Mouse (Mus musculus) T-cell, adult 66 days (primary cell): ENCODE data around the gene M1ap. TPM values are rescaled to one million over a fixed set of nuclear protein-coding genes. Genes with fewer than 3 reads are reported as not detected.

ENCODE experiments used
- total RNA-seq, 2 experiments: library from RNA; stranded (reverse); gene quantifications; 3 replicates in 1 of 2; 4 replicates in 1 of 2; pipeline ENCODE4 v1.2.4; 2023

Gene M1ap
- not detected for total RNA-seq

GRCm38 (mm10) chr6:82946651-82947050 is at the start of gene M1ap:
Gene M1ap (plus strand): TSS chr6:82946902.

DNA sequence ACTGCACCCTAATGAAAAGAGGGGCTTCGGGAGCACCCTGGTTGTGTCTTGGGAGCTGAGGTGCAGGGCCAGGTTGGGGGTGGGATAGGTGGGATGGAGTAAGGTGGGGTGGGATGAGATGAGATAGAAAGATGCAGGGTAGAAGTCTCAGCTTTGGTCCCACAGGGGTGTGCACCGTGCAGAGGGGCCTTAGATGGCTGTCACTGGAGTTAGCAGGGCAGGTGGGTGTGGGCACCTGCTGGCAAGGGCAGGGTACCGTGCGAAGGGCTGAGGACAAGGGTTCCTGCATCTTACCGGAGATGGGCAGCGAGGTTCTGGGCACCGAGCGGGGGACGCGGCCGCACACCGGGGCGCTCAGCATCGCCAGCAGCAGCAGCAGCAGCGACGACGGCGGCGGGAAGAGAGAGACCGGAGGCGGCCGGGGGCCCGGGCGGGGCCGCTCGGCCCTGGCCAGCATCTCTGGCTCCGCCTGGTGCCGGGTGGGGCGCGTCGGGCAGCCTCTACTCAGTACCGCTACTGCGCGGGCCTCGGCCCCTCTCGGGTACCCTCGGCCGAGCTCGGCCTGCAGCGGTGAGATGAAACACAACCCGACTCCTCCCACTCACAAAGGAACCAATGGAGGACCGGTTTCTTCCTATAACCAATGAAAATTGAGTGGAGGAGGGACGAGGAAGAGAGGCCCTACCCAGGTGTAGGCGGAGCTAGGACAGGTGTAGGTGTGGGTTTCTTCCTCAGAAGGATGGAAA is 7.4 kb upstream of the M1ap start, which contains the start of gene Sema4f:
TSS of gene Sema4f (minus strand) at position 603 of the 746 bp plus-strand sequence.

GRCm38 (mm10) chr6:83033249-83034185 is 86.8 kb downstream of the M1ap start, which contains the start of the genes Dok1 and Loxl3:
Gene Dok1 (minus strand): TSS chr6:83033471.
Gene Loxl3 (plus strand): TSS chr6:83034173.

DNA sequence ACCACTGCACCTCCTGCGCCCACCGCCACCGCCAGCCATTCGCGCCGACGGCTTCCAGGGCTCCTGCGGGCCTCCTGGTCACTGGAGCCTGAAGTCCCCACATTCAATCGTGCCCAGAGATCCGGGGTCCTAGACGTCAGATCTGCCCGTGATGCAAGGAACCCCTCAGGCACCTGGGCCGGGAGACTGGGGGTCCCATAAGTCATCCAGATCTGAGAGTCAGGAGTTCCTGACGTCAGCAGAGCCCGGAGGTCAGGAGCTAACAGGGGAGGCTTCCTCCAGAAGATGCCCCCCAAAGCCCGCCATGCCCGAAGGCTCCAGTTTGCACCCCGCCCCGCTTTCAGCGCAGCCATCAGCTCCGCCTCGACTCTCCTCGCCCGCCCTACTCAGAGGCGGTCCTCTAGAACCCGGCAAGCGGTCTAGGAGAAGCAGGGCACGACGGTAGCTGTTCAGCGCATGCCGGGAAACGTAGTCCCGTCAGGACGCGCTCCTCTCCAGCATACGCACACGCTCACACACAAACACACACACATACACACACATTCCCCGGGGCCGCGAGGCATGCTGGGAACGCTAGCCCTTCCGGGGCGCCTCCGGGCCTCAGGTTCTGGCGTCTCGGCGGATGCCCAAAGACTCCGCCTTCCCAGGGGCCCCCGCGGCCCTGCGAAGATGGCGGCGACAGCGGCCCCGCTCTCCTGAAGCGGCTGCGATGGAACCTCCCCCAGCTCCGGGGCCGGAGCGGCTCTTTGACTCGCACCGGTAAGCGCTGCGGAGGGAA is 107.6 kb downstream of the M1ap start, which contains the start of gene Aup1:
TSS of gene Aup1 (plus strand) at position 448 of the 778 bp plus-strand sequence.

GRCm38 (mm10) chr6:83054871-83055431 is 108.2 kb downstream of the M1ap start, which contains the start of gene Htra2:
Gene Htra2 (minus strand): TSS chr6:83055273.

DNA sequence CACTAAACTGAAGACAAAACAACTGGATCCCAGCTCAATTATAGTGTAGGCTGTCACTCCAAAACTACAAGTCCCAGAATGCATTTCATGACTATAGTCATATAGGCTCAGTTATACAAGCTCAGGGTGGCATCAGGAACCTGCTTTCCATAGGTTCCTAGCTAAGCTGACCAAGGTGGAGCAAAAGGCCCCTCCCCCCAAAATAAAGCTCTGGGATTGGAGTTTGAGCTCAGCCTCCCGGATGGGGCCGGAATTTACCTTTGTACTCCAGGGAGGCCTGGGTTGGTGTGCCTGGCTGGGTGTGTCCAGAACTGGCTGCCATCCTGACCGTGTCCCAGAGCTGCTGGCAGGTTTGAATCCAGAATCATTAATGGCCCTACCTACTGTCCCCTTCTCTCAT is 111.1 kb downstream of the M1ap start, which contains the start of gene Dqx1:
TSS of gene Dqx1 (plus strand) at position 55 of the 400 bp plus-strand sequence.

DNA sequence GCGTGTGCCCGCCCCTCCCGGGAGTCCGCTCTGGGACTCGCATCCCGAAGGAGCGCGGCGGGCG is 123.4 kb downstream of the M1ap start, which contains the start of gene Tlx2:
TSS of gene Tlx2 (minus strand) at position 47 of the 64 bp plus-strand sequence.

DNA sequence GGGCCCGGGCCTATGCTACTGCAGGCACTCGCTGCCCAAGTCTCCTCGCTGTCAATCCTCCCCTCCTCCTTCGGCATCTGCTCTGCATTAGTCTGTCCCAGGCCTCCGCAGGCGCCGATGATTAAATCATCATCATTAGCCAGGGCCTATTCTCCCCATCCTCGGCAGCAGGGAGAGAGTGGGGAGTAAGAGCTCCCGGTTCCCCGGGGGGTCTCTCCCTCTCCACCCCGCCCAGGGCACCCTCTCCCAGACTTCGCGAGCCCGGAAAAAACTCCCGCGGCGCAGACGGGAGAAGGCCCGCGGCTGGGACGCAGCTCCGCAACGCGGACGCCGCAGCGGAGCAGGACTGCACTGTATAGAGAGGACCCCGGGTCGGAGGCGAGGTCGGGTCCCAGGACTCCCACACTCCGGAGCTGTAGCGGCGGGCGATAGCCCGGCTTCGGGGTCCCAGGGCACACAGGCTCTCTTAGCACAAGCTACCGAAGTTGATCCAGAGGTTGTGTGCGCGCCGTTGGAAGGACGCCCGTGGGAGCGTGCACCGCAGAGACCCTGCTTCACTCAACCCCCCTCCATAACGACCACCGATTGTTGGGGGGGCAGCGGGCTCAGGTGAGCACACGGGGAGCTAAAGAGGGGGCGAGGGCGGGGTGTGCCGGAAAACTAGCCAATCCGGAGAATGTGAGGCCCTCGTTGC is 131.1 kb downstream of the M1ap start, which contains the start of gene Pcgf1:
TSS of gene Pcgf1 (plus strand) at position 240 of the 694 bp plus-strand sequence.

Other genes with a start within 250 kb of the M1ap start
- 10 to 100 TPM; 65.0 to 70.1 TPM for gene Pole4, start 241.5 kb upstream of the M1ap start, total RNA-seq
- gene Hk2, start 172.4 kb upstream of the M1ap start, total RNA-seq: 1 to 10 TPM; 1.8 to 2.8 TPM
- gene Sema4f, start 7.1 kb upstream of the M1ap start, total RNA-seq: 10 to 100 TPM; 27.3 to 28.7 TPM
- gene Dok1, start 86.6 kb downstream of the M1ap start, total RNA-seq: 10 to 100 TPM; 21.0 to 23.7 TPM
- not detected for gene Loxl3, start 87.3 kb downstream of the M1ap start, total RNA-seq
- 100 to 1,000 TPM; 350 to 355 TPM for gene Aup1, start 107.6 kb downstream of the M1ap start, total RNA-seq
- gene Htra2, start 108.4 kb downstream of the M1ap start, total RNA-seq: 10 to 100 TPM; 29.3 to 31.8 TPM
- 10 to 100 TPM; 16.0 to 16.6 TPM for gene Dqx1, start 110.9 kb downstream of the M1ap start, total RNA-seq
- gene Tlx2, start 123.4 kb downstream of the M1ap start, total RNA-seq: not detected
- gene Pcgf1, start 131.0 kb downstream of the M1ap start, total RNA-seq: 10 to 100 TPM; 28.2 to 31.7 TPM
- not detected for gene Lbx2, start 139.5 kb downstream of the M1ap start, total RNA-seq
- 10 to 100 TPM in 1 of 2 experiments, 1 to 10 TPM in 1; 8.4 to 11.3 TPM for gene Ccdc142, start 154.7 kb downstream of the M1ap start, total RNA-seq
- 10 to 100 TPM; 10.5 to 11.2 TPM for gene Gm42688, start 154.7 kb downstream of the M1ap start, total RNA-seq
- 10 to 100 TPM; 28.3 to 31.2 TPM for gene Mrpl53, start 162.1 kb downstream of the M1ap start, total RNA-seq
- 10 to 100 TPM; 53.2 to 53.7 TPM for gene Mogs, start 168.6 kb downstream of the M1ap start, total RNA-seq
- 10 to 100 TPM; 34.0 to 41.6 TPM for gene Wbp1, start 174.7 kb downstream of the M1ap start, total RNA-seq
- 10 to 100 TPM; 34.1 to 35.9 TPM for gene Ino80b, start 178.5 kb downstream of the M1ap start, total RNA-seq
- not detected for gene Rtkn, start 188.6 kb downstream of the M1ap start, total RNA-seq
- 1 to 10 TPM in 1 of 2 experiments, under 1 TPM in 1; 0.89 to 1.7 TPM for gene Wdr54, start 209.5 kb downstream of the M1ap start, total RNA-seq
- gene 1700003E16Rik, start 209.5 kb downstream of the M1ap start, total RNA-seq: not detected
- gene Dctn1, start 219.0 kb downstream of the M1ap start, total RNA-seq: 100 to 1,000 TPM; 117 to 120 TPM